Mouse (Mus musculus) kidney, adult 2 months (tissue): ENCODE measurements around the gene Gm49325. TPM values are rescaled to one million over a fixed set of nuclear protein-coding genes. Genes with fewer than 3 reads are reported as not detected.

Source experiments
- DNase-seq: peaks from one replicate; pipeline ENCODE4 v3.0.0; 2021
- H3K27ac ChIP-seq: fragments of 200-500 bp; 2 replicates; pipeline ENCODE4 v1.5.1; 2012; ENCODE audit warnings: low read depth, low read length, control low read depth, inconsistent platforms; ENCODE audit not compliant: insufficient read depth
- H3K27me3 ChIP-seq: fragments of 200-500 bp; replicated peaks from 2 replicates; pipeline ENCODE4 v1.6.1; 2012; ENCODE audit warnings: mild to moderate bottlenecking, moderate library complexity, low read length, inconsistent platforms; ENCODE audit not compliant: control insufficient read depth, insufficient read depth
- H3K36me3 ChIP-seq: fragments of 200-500 bp; 2 replicates; pipeline ENCODE4 v1.6.1; 2012; ENCODE audit warnings: mild to moderate bottlenecking, moderate library complexity, low read length, inconsistent platforms; ENCODE audit not compliant: control insufficient read depth, insufficient read depth
- H3K4me1 ChIP-seq: fragments of 200-500 bp; 2 replicates; pipeline ENCODE4 v1.6.1; 2011; ENCODE audit warnings: low read length; ENCODE audit not compliant: control insufficient read depth, insufficient read depth
- H3K4me3 ChIP-seq: fragments of 200-500 bp; 2 replicates; pipeline ENCODE4 v1.5.1; 2011; ENCODE audit warnings: mild to moderate bottlenecking, low read depth, low read length, control low read depth; ENCODE audit not compliant: insufficient read depth
- CTCF ChIP-seq: fragments of 200-500 bp; conservative IDR thresholded peaks from 2 replicates; pipeline ENCODE4 v1.5.1; 2011; ENCODE audit warnings: low read depth, mild to moderate bottlenecking, control low read depth, low read length, moderate library complexity, mixed read lengths; ENCODE audit not compliant: insufficient read depth, insufficient read length
- POLR2A ChIP-seq: fragments of 200-500 bp; IDR thresholded peaks from one replicate; pipeline ENCODE4 v1.6.1; 2011; ENCODE audit warnings: low read depth, low read length, control low read depth
- WGBS: fragments of 180-500 bp; shearing (Covaris S2); methylation state at CpG from one replicate; pipeline ENCODE4 v1.1.7; 2018; 5-methylcytosine and 5-hydroxymethylcytosine counted together
- polyA plus RNA-seq: library from polyadenylated mRNA; depleted of rRNA; stranded (reverse); fragments of >200 nt; gene quantifications from 2 replicates; pipeline ENCODE4 v1.2.3, GENCODE M21; 2012

The Gm49325 gene
- polyA plus RNA-seq, 1 experiment: not detected

- Histone ChIP-seq H3K4me1 (peaks cover 18% of the 10 kb centered on the region), H3K27me3 (no peaks in the 10 kb centered on the region), H3K4me3 (peak within 1 kb of the TSS; percentile 81), H3K27ac (peak within 1 kb of the TSS; percentile 95), H3K36me3 (no peaks in the 10 kb centered on the region)
- WGBS: under 1% methylated on average over 64 of the region's 64 CpGs
- DNase-seq: peak; percentile 98
- TF ChIP-seq CTCF (no peak), POLR2A (peak; percentile 91)
These were observed 24.4 kb upstream of the Gm49325 start, which contains the start of gene Pttg1ip for GRCm38 (mm10) chr10:77581408-77582284. Pttg1ip (plus strand) TSS chr10:77581720.

DNA sequence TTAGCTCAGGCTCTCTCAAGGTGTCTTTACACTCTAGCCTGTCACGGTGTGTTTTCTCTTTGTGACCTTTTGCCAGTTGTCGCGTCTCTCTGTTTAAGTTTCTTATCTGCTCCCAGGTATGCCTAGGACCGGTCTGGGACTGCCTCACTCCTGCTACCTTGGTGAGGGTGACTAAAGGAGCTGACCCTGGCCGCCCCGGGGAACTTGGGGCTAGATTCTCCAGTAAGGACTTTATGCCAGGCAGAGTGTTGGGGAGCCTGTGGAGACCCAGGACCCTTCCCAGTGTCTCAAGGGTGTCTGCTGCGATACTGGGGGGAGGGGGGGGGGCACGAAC lies 23.7 kb upstream of the Gm49325 start:
- WGBS: 5% methylated on average over 8 of the region's 8 CpGs
- no peak for DNase-seq
- peak overlapping the region; percentile 81 for H3K4me3 ChIP-seq
- no peaks in the 10 kb centered on the region for H3K36me3 ChIP-seq
- TF ChIP-seq POLR2A (no peak), CTCF (no peak)
- H3K27me3 ChIP-seq: no peaks in the 10 kb centered on the region
- H3K4me1 ChIP-seq: peaks cover 24% of the 10 kb centered on the region
- peak overlapping the region; percentile 95 for H3K27ac ChIP-seq

GRCm38 (mm10) chr10:77583795-77584422 lies 22.1 kb upstream of the Gm49325 start:
- peak overlapping the region; percentile 5 for H3K4me3 ChIP-seq
- WGBS: 15% methylated on average over 10 of the region's 10 CpGs
- H3K4me1 ChIP-seq: peaks cover 32% of the 10 kb centered on the region
- no peak overlapping the region for H3K27ac ChIP-seq
- H3K36me3 ChIP-seq: no peaks in the 10 kb centered on the region
- no peaks in the 10 kb centered on the region for H3K27me3 ChIP-seq
- no peak for TF ChIP-seq CTCF
- TF ChIP-seq POLR2A: no peak
- DNase-seq: peak; percentile 79

GRCm38 (mm10) chr10:77586637-77587036 lies 19.4 kb upstream of the Gm49325 start:
- WGBS: 48% methylated on average over 3 of the region's 3 CpGs
- peak; percentile 55 for DNase-seq

DNA sequence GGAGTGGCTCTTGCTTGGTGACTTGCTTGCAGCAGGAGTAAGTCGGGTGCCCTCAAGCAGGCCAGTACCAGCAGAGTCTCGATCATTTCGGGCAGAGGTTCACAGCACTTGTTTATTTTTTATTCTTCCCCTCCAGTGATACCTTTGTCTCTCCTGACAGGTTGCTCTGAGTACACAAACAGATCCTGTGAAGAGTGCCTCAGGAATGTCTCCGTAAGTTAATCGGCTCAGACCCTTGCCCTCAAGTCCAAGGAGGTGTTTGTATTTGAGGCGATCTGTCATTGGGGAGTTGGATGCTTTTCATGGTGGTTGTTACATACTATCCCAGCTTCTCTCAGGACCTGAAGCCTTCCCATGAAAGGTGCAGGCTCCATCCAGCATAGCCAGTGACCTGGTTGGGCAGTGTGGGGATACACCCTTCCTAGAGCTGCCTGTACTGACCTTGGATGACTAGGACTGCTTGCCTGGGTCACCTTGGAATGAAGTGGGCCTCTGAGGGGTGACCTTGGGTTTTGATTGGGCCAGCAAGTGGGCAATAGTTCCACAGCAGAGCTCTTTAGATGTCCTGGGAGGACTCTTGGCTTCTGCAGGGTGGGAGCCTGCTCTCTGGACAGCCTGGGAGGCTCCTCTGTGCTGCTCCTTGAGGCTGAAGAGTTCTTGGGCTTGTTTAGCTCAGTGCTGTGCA lies 18.8 kb upstream of the Gm49325 start:
- Histone ChIP-seq H3K4me3 (no peak overlapping the region), H3K27ac (peak overlapping the region; percentile 69), H3K27me3 (no peaks in the 10 kb centered on the region), H3K36me3 (no peaks in the 10 kb centered on the region; the same call in 1 of the 2 replicates), H3K4me1 (peaks cover 47% of the 10 kb centered on the region)
- TF ChIP-seq CTCF (no peak), POLR2A (no peak)
- peak; percentile 77 for DNase-seq
- 45% methylated on average over 6 of the region's 6 CpGs for WGBS

More at GRCm38 (mm10) chr10:77586637-77587036, 19.4 kb upstream of the Gm49325 start:
- H3K4me1 ChIP-seq: peaks cover 47% of the 10 kb centered on the region
- H3K36me3 ChIP-seq: no peaks in the 10 kb centered on the region; the same call in 1 of the 2 replicates
- TF ChIP-seq CTCF (no peak), POLR2A (no peak)
- H3K27me3 ChIP-seq: no peaks in the 10 kb centered on the region
- H3K4me3 ChIP-seq: no peak overlapping the region
- peak overlapping the region; percentile 69 for H3K27ac ChIP-seq

DNA sequence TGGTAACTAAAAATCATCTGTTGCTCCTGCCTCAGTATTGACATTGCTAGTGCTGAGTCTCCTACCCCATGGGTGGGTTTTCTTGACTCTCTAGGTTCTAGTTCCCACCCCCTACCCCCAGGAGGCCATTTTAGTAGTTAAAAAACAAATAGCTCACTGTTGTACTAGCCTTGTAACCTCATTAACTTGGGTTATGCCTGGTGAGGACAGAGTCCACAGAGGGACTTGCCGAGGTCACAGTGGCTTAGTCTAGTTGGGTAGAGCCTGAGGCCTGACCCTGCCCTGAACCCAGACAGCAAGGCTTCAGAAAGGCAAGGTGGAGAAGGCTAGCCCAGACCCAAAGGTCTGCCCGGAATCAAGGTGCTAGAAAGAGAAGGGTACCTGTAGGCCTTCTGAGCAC lies 18.0 kb upstream of the Gm49325 start:
- no peaks in the 10 kb centered on the region for H3K27me3 ChIP-seq
- DNase-seq: peak; percentile 85
- H3K4me1 ChIP-seq: peaks cover 45% of the 10 kb centered on the region
- TF ChIP-seq CTCF (no peak), POLR2A (no peak)
- WGBS: 39% methylated on average over 2 of the region's 2 CpGs
- H3K36me3 ChIP-seq: peaks cover under 1% of the 10 kb centered on the region; the same call in 1 of the 2 replicates
- H3K4me3 ChIP-seq: no peak overlapping the region
- H3K27ac ChIP-seq: peak overlapping the region; percentile 68
